Mouse (Mus musculus) kidney, embryonic 15.5 days (tissue): Measurements from ENCODE around the gene Pax4. TPM values are rescaled to one million over a fixed set of nuclear protein-coding genes. Genes with fewer than 3 reads are reported as not detected.

ENCODE experiments used
- polyA plus RNA-seq: library from polyadenylated mRNA; unstranded; fragments of >200 nt; fragmentation: Nextera tagmentation; extraction: Ambion mirVana; gene quantifications from 2 replicates; pipeline ENCODE4 v1.2.1, GENCODE M21; 2015

The Pax4 gene
- polyA plus RNA-seq, 1 experiment from 2014 or later, result not detected

Other genes starting within 250 kb of the Pax4 start
- gene Zfp800, start 51.3 kb downstream of the Pax4 start, polyA plus RNA-seq, result 19.3 and 21.4 TPM in 2 replicates
- 319 and 322 TPM in 2 replicates for gene Arf5, start 25.8 kb downstream of the Pax4 start, polyA plus RNA-seq
- 0.08 TPM in 1 of 2 replicates, not detected in the other for gene Fscn3, start 21.6 kb downstream of the Pax4 start, polyA plus RNA-seq
- 10.7 and 11.3 TPM in 2 replicates for gene Gcc1, start 21.0 kb downstream of the Pax4 start, polyA plus RNA-seq
- gene Snd1, start 25.8 kb upstream of the Pax4 start, polyA plus RNA-seq, result 120 and 129 TPM in 2 replicates